Mouse (Mus musculus) midbrain, embryonic 11.5 days (tissue): Measurements from ENCODE around the gene Armh4. TPM values are rescaled to one million over a fixed set of nuclear protein-coding genes. Genes with fewer than 3 reads are reported as not detected.

Source experiments
- ATAC-seq: fragments of 200-750 bp; cut with Nextera tagmentation; 2 replicates; pipeline ENCODE4 v1.8.0; 2017; ENCODE audit warnings: moderate TSS enrichment, moderate library complexity; ENCODE audit not compliant: low FRiP score
- DNase-seq: peaks from one replicate; pipeline ENCODE4 v3.0.0; 2015; ENCODE audit warnings: low spot score; ENCODE audit errors: missing footprints
- H3K27ac ChIP-seq: fragments of 300-500 bp; sonication (generic); 2 replicates; pipeline ENCODE4 v1.5.1; 2014; ENCODE audit warnings: low read depth, low read length
- H3K27me3 ChIP-seq: fragments of 300-500 bp; sonication (generic); 2 replicates; pipeline ENCODE4 v1.6.1; 2014; ENCODE audit warnings: mild to moderate bottlenecking, low read length, moderate library complexity, mixed read lengths; ENCODE audit not compliant: control insufficient read depth, insufficient read depth
- H3K36me3 ChIP-seq: fragments of 300-500 bp; sonication (generic); 2 replicates; pipeline ENCODE4 v1.6.1; 2014; ENCODE audit warnings: mild to moderate bottlenecking, low read length, moderate library complexity, mixed read lengths; ENCODE audit not compliant: control insufficient read depth, insufficient read depth
- H3K4me1 ChIP-seq: fragments of 300-500 bp; sonication (generic); 2 replicates; pipeline ENCODE4 v1.6.1; 2014; ENCODE audit warnings: low read length; ENCODE audit not compliant: control insufficient read depth, insufficient read depth
- H3K4me2 ChIP-seq: fragments of 300-500 bp; sonication (generic); 2 replicates; pipeline ENCODE4 v1.6.1; 2014; ENCODE audit warnings: mild to moderate bottlenecking, moderate library complexity
- H3K4me3 ChIP-seq: fragments of 300-500 bp; sonication (generic); 2 replicates; pipeline ENCODE4 v1.5.1; 2014; ENCODE audit warnings: low read depth, low read length
- H3K9ac ChIP-seq: fragments of 300-500 bp; sonication (generic); 2 replicates; pipeline ENCODE4 v1.6.1; 2014; ENCODE audit warnings: low read length
- H3K9me3 ChIP-seq: fragments of 300-500 bp; sonication (generic); 2 replicates; pipeline ENCODE4 v1.6.1; 2016; ENCODE audit warnings: low read length; ENCODE audit not compliant: control insufficient read depth
- WGBS: fragments of 180-500 bp; shearing (Covaris S2); extraction: QIAGEN DNeasy Blood & Tissue Kit; methylation state at CpG from one replicate; pipeline ENCODE4 v1.1.7; 2014; 5-methylcytosine and 5-hydroxymethylcytosine counted together
- polyA plus RNA-seq: library from polyadenylated mRNA; unstranded; fragments of >200 nt; fragmentation: Nextera tagmentation; extraction: Ambion mirVana; gene quantifications from 2 replicates; pipeline ENCODE4 v1.2.1, GENCODE M21; 2014

Gene Armh4
- polyA plus RNA-seq, 1 experiment from 2014 or later, result 63.0 TPM

- no peak overlapping the region for H3K4me2 ChIP-seq
- no peak for ATAC-seq
- no peak overlapping the region for H3K4me3 ChIP-seq
- no peaks in the 10 kb centered on the region for H3K4me1 ChIP-seq
- no peaks in the 10 kb centered on the region for H3K9me3 ChIP-seq
- H3K36me3 ChIP-seq, result no peaks in the 10 kb centered on the region
- 93% methylated on average over 1 of the region's 1 CpGs for WGBS
- no peaks in the 10 kb centered on the region for H3K27me3 ChIP-seq
- no peak overlapping the region for H3K27ac ChIP-seq
- no peak for DNase-seq
- H3K9ac ChIP-seq, result no peak overlapping the region
Observed at GRCm38 (mm10) chr14:49745874-49746273, 37.3 kb downstream of the Armh4 start.

GRCm38 (mm10) chr14:49743946-49744526 is 39.1 kb downstream of the Armh4 start:
- H3K4me2 ChIP-seq, result no peak overlapping the region
- H3K27ac ChIP-seq, result no peak overlapping the region
- H3K4me3 ChIP-seq, result no peak overlapping the region
- WGBS, result 83% methylated on average over 6 of the region's 6 CpGs
- no peaks in the 10 kb centered on the region for H3K9me3 ChIP-seq
- H3K4me1 ChIP-seq, result no peaks in the 10 kb centered on the region
- ATAC-seq, result no peak
- H3K36me3 ChIP-seq, result no peaks in the 10 kb centered on the region
- DNase-seq, result no peak
- no peak overlapping the region for H3K9ac ChIP-seq
- no peaks in the 10 kb centered on the region for H3K27me3 ChIP-seq

DNA sequence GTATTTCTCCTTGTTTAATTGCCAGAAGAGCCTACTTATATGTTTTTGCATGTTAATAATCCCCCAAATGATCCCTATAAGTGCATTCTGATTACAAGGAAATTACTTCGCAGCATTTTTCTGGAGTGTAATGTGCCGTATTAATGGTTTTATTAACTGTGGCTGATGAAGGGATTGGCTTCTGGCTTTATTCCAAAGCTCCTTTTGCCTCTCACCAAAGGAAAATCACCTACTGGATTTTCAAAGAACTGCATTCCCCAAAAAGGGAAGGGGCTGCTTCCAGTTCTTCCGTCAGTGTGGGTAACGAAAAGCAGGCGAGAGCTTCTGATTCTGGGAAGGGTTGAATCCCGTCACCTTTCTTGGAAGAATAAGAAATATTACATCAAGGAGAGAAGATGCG is 43.9 kb downstream of the Armh4 start:
- Histone ChIP-seq H3K9me3 (no peaks in the 10 kb centered on the region), H3K27me3 (no peaks in the 10 kb centered on the region), H3K36me3 (no peaks in the 10 kb centered on the region), H3K4me3 (no peak overlapping the region), H3K27ac (no peak overlapping the region), H3K4me2 (no peak overlapping the region), H3K9ac (no peak overlapping the region), H3K4me1 (no peaks in the 10 kb centered on the region)
- DNase-seq (no peak), ATAC-seq (no peak)
- 72% methylated on average over 7 of the region's 7 CpGs for WGBS

- no peak overlapping the region for H3K9ac ChIP-seq
- H3K27me3 ChIP-seq, result no peaks in the 10 kb centered on the region
- no peak overlapping the region for H3K4me2 ChIP-seq
- no peaks in the 10 kb centered on the region for H3K9me3 ChIP-seq
- DNase-seq (no peak), ATAC-seq (peak; percentile 55)
- H3K27ac ChIP-seq, result no peak overlapping the region
- 71% methylated on average over 2 of the region's 2 CpGs for WGBS
- no peaks in the 10 kb centered on the region for H3K4me1 ChIP-seq
- H3K36me3 ChIP-seq, result no peaks in the 10 kb centered on the region
- no peak overlapping the region for H3K4me3 ChIP-seq
Observed at GRCm38 (mm10) chr14:49738441-49739088, 44.6 kb downstream of the Armh4 start.

- ATAC-seq, result no peak
Observed at GRCm38 (mm10) chr14:49733950-49734349, 49.2 kb downstream of the Armh4 start.

GRCm38 (mm10) chr14:49723361-49724054 is 59.7 kb downstream of the Armh4 start:
- DNase-seq (no peak), ATAC-seq (no peak)
- Histone ChIP-seq H3K4me1 (no peaks in the 10 kb centered on the region), H3K9me3 (no peaks in the 10 kb centered on the region), H3K4me2 (no peak overlapping the region), H3K27ac (no peak overlapping the region), H3K27me3 (no peaks in the 10 kb centered on the region), H3K9ac (no peak overlapping the region), H3K4me3 (no peak overlapping the region), H3K36me3 (no peaks in the 10 kb centered on the region)
- 56% methylated on average over 4 of the region's 4 CpGs for WGBS

More at GRCm38 (mm10) chr14:49733950-49734349, 49.2 kb downstream of the Armh4 start:
- Histone ChIP-seq H3K27ac (no peak overlapping the region), H3K9me3 (no peaks in the 10 kb centered on the region), H3K4me2 (no peak overlapping the region), H3K9ac (no peak overlapping the region), H3K36me3 (no peaks in the 10 kb centered on the region), H3K4me3 (no peak overlapping the region), H3K27me3 (no peaks in the 10 kb centered on the region), H3K4me1 (no peaks in the 10 kb centered on the region)
- DNase-seq, result no peak

GRCm38 (mm10) chr14:49722782-49723181 is 60.4 kb downstream of the Armh4 start:
- Histone ChIP-seq H3K9ac (no peak overlapping the region), H3K27me3 (no peaks in the 10 kb centered on the region), H3K36me3 (no peaks in the 10 kb centered on the region), H3K4me3 (no peak overlapping the region), H3K9me3 (no peaks in the 10 kb centered on the region), H3K4me2 (no peak overlapping the region), H3K4me1 (no peaks in the 10 kb centered on the region), H3K27ac (no peak overlapping the region)
- 77% methylated on average over 3 of the region's 3 CpGs for WGBS
- ATAC-seq (no peak), DNase-seq (no peak)

DNA sequence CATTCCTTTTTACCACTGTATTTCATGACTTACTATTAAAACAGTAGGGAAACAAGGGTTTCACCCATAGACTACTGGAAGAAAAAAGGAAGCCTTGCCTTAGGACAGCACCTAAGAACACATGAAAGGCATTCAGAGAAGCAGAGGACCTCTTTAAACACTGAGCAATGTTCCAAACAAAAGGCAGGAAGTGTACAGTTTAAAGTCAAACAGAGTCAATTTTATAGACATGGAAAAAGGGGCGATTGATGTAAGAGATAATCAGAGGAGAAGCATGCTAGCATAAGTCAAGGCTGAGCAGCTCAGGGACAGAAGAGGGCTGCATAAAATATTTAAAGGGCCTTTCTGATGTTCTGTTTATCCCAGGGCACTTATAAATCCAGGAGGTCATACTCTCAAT is 61.9 kb downstream of the Armh4 start:
- Histone ChIP-seq H3K4me1 (no peaks in the 10 kb centered on the region), H3K4me3 (no peak overlapping the region), H3K27me3 (no peaks in the 10 kb centered on the region), H3K27ac (no peak overlapping the region), H3K9me3 (no peaks in the 10 kb centered on the region), H3K4me2 (no peak overlapping the region), H3K36me3 (no peaks in the 10 kb centered on the region), H3K9ac (no peak overlapping the region)
- ATAC-seq (no peak), DNase-seq (no peak)
- WGBS, result 83% methylated on average over 1 of the region's 1 CpGs

- no peak overlapping the region for H3K4me3 ChIP-seq
- H3K36me3 ChIP-seq, result no peaks in the 10 kb centered on the region
- H3K4me1 ChIP-seq, result no peaks in the 10 kb centered on the region
- no peak overlapping the region for H3K4me2 ChIP-seq
- no peak overlapping the region for H3K9ac ChIP-seq
- H3K27me3 ChIP-seq, result no peaks in the 10 kb centered on the region
- ATAC-seq, result no peak
- H3K9me3 ChIP-seq, result no peaks in the 10 kb centered on the region
- DNase-seq, result no peak
- no peak overlapping the region for H3K27ac ChIP-seq
Observed at GRCm38 (mm10) chr14:49719678-49720077, 63.5 kb downstream of the Armh4 start.
